Mouse (Mus musculus) lung, postnatal 0 days (tissue): ENCODE measurements around the gene Gm20388. TPM values are rescaled to one million over a fixed set of nuclear protein-coding genes. Genes with fewer than 3 reads are reported as not detected.

Experiments used
- ATAC-seq: fragments of 200-750 bp; cut with Nextera tagmentation; 2 replicates; pipeline ENCODE4 v1.8.0; 2017; ENCODE audit warnings: moderate library complexity
- DNase-seq: peaks from one replicate; pipeline ENCODE4 v3.0.0-alpha.2; 2016; ENCODE audit warnings: low spot score
- H3K27ac ChIP-seq: fragments of 300-500 bp; sonication (generic); 2 replicates; pipeline ENCODE4 v1.5.1; 2014; ENCODE audit warnings: antibody characterized with exemption, mild to moderate bottlenecking, low read length, mixed read lengths
- H3K27me3 ChIP-seq: fragments of 300-500 bp; sonication (generic); replicated peaks from 2 replicates; pipeline ENCODE4 v1.6.1; 2014; ENCODE audit warnings: low read length, mixed read lengths; ENCODE audit not compliant: insufficient read depth
- H3K36me3 ChIP-seq: fragments of 300-500 bp; sonication (generic); 2 replicates; pipeline ENCODE4 v1.6.1; 2014; ENCODE audit warnings: low read length, mixed read lengths; ENCODE audit not compliant: insufficient read depth
- H3K4me1 ChIP-seq: fragments of 300-500 bp; sonication (generic); 2 replicates; pipeline ENCODE4 v1.6.1; 2014; ENCODE audit warnings: antibody characterized with exemption, low read depth, low read length, mixed read lengths; ENCODE audit not compliant: insufficient read depth
- H3K4me2 ChIP-seq: fragments of 300-500 bp; sonication (generic); replicated peaks from 2 replicates; pipeline ENCODE4 v1.6.1; 2014; ENCODE audit warnings: low read depth, mild to moderate bottlenecking, low read length, moderate library complexity, mixed read lengths
- H3K4me3 ChIP-seq: fragments of 300-500 bp; sonication (generic); 2 replicates; pipeline ENCODE4 v1.5.1; 2014; ENCODE audit warnings: low read depth, low read length
- H3K9ac ChIP-seq: fragments of 300-500 bp; sonication (generic); replicated peaks from 2 replicates; pipeline ENCODE4 v1.6.1; 2014; ENCODE audit warnings: low read depth, mild to moderate bottlenecking
- H3K9me3 ChIP-seq: fragments of 300-500 bp; sonication (generic); 2 replicates; pipeline ENCODE4 v1.6.1; 2016; ENCODE audit warnings: low read length, mixed read lengths
- CTCF ChIP-seq: IDR thresholded peaks from 2 replicates; pipeline ENCODE4 v1.5.1; 2016; ENCODE audit warnings: antibody characterized with exemption, mild to moderate bottlenecking
- EP300 ChIP-seq: IDR thresholded peaks from 2 replicates; pipeline ENCODE4 v1.6.1; 2016; ENCODE audit warnings: antibody characterized with exemption, mild to moderate bottlenecking, control low read depth
- WGBS: fragments of 180-500 bp; shearing (Covaris S2); extraction: QIAGEN DNeasy Blood & Tissue Kit; methylation state at CpG from one replicate; pipeline ENCODE4 v1.1.7; 2014; 5-methylcytosine and 5-hydroxymethylcytosine counted together
- polyA plus RNA-seq: library from polyadenylated mRNA; unstranded; fragments of >200 nt; fragmentation: Nextera tagmentation; extraction: Ambion mirVana; gene quantifications from 2 replicates; pipeline ENCODE4 v1.2.1, GENCODE M21; 2015

The Gm20388 gene
- polyA plus RNA-seq, 1 experiment from 2014 or later: not detected

GRCm38 (mm10) chr8:124143871-124144618 lies 4233.4 kb downstream of the Gm20388 start:
- TF ChIP-seq CTCF (no peak), EP300 (no peak)
- H3K36me3 ChIP-seq: no peaks in the 10 kb centered on the region
- no peaks in the 10 kb centered on the region for H3K4me1 ChIP-seq
- ATAC-seq (no peak), DNase-seq (no peak)
- no peak overlapping the region for H3K4me3 ChIP-seq
- H3K9me3 ChIP-seq: no peaks in the 10 kb centered on the region
- no peak overlapping the region for H3K9ac ChIP-seq
- H3K27ac ChIP-seq: no peak overlapping the region
- H3K4me2 ChIP-seq: no peak overlapping the region
- no peaks in the 10 kb centered on the region; the same call in 1 of the 2 replicates for H3K27me3 ChIP-seq
- WGBS: 78% methylated on average over 16 of the region's 16 CpGs

- H3K27ac ChIP-seq: no peak overlapping the region
- ATAC-seq: no peak
- no peak overlapping the region for H3K4me3 ChIP-seq
- no peak overlapping the region for H3K4me2 ChIP-seq
- 90% methylated on average over 12 of the region's 12 CpGs for WGBS
- no peaks in the 10 kb centered on the region for H3K36me3 ChIP-seq
- no peak for DNase-seq
- H3K4me1 ChIP-seq: no peaks in the 10 kb centered on the region
- no peak overlapping the region for H3K9ac ChIP-seq
- H3K27me3 ChIP-seq: no peaks in the 10 kb centered on the region; the same call in 1 of the 2 replicates
- TF ChIP-seq EP300 (no peak), CTCF (no peak)
- H3K9me3 ChIP-seq: no peaks in the 10 kb centered on the region
Observed at GRCm38 (mm10) chr8:124144619-124144980, 4234.0 kb downstream of the Gm20388 start.

GRCm38 (mm10) chr8:124146286-124146685 lies 4235.6 kb downstream of the Gm20388 start:
- H3K9ac ChIP-seq: no peak overlapping the region
- no peaks in the 10 kb centered on the region for H3K36me3 ChIP-seq
- no peak for TF ChIP-seq EP300
- TF ChIP-seq CTCF: no peak
- H3K4me3 ChIP-seq: no peak overlapping the region
- ATAC-seq (no peak), DNase-seq (no peak)
- no peaks in the 10 kb centered on the region for H3K9me3 ChIP-seq
- WGBS: 71% methylated on average over 5 of the region's 5 CpGs
- H3K27ac ChIP-seq: no peak overlapping the region
- no peak overlapping the region for H3K4me2 ChIP-seq
- H3K4me1 ChIP-seq: no peaks in the 10 kb centered on the region
- no peaks in the 10 kb centered on the region; the same call in 1 of the 2 replicates for H3K27me3 ChIP-seq

GRCm38 (mm10) chr8:124150009-124150408 lies 4239.4 kb downstream of the Gm20388 start:
- 50% methylated on average over 11 of the region's 11 CpGs for WGBS
- H3K4me1 ChIP-seq: no peaks in the 10 kb centered on the region
- no peaks in the 10 kb centered on the region for H3K9me3 ChIP-seq
- no peak overlapping the region for H3K9ac ChIP-seq
- H3K4me2 ChIP-seq: no peak overlapping the region
- TF ChIP-seq EP300: peak; percentile 35; the same call in 1 of the 2 replicates
- TF ChIP-seq CTCF: no peak
- H3K36me3 ChIP-seq: no peaks in the 10 kb centered on the region
- peak; percentile 76 for DNase-seq
- peak; percentile 77 for ATAC-seq
- no peaks in the 10 kb centered on the region for H3K27me3 ChIP-seq
- H3K27ac ChIP-seq: no peak overlapping the region
- no peak overlapping the region for H3K4me3 ChIP-seq

- H3K4me2 ChIP-seq: no peak overlapping the region
- ATAC-seq: no peak
- no peaks in the 10 kb centered on the region for H3K27me3 ChIP-seq
- H3K4me1 ChIP-seq: no peaks in the 10 kb centered on the region
- WGBS: 74% methylated on average over 5 of the region's 5 CpGs
- DNase-seq: peak; percentile 14
- H3K36me3 ChIP-seq: no peaks in the 10 kb centered on the region
- no peak overlapping the region for H3K27ac ChIP-seq
- TF ChIP-seq EP300 (no peak), CTCF (peak; percentile 42)
- H3K9ac ChIP-seq: no peak overlapping the region
- no peak overlapping the region for H3K4me3 ChIP-seq
- no peaks in the 10 kb centered on the region for H3K9me3 ChIP-seq
Observed at GRCm38 (mm10) chr8:124150536-124150935, 4239.9 kb downstream of the Gm20388 start.

GRCm38 (mm10) chr8:124151881-124152280 lies 4241.2 kb downstream of the Gm20388 start:
- Histone ChIP-seq H3K36me3 (no peaks in the 10 kb centered on the region), H3K27me3 (no peaks in the 10 kb centered on the region), H3K4me1 (no peaks in the 10 kb centered on the region), H3K4me3 (no peak overlapping the region), H3K27ac (no peak overlapping the region), H3K4me2 (no peak overlapping the region), H3K9me3 (no peaks in the 10 kb centered on the region), H3K9ac (no peak overlapping the region)
- no peak for ATAC-seq
- no peak for DNase-seq
- 81% methylated on average over 6 of the region's 6 CpGs for WGBS
- TF ChIP-seq CTCF (no peak), EP300 (no peak)
